Mouse (Mus musculus) ovary, postnatal 10 days (tissue): ENCODE results near the gene Gpc3.
"Not testable (repeated sequence)": the region's sequence is repeated elsewhere in the genome, so short reads cannot be mapped to it uniquely, and the experiment has no call there.

Source experiments
- DNase-seq: peaks from one replicate; pipeline ENCODE4 v3.0.0; 2022; ENCODE audit warnings: low spot score

Gene Gpc3

DNA sequence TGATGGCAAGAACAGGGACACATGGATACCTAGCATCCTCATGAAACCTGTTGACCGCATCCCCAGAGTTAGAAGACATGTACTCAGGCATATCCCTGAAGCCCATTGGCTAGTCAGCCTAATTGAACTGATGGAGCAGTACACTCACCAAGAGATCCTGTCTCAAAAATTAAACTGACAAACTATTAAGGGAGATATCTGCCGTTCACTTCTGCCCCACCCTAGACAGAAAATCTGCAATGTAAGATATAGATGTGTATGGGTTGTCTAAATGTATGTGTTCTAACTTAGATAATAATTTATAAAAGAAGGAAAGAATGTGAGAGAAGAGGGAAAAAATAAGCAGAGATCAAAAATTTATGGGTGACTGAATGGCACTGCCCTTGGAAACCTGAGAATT is 212.6 kb downstream of the Gpc3 start:
- no peak for DNase-seq

DNA sequence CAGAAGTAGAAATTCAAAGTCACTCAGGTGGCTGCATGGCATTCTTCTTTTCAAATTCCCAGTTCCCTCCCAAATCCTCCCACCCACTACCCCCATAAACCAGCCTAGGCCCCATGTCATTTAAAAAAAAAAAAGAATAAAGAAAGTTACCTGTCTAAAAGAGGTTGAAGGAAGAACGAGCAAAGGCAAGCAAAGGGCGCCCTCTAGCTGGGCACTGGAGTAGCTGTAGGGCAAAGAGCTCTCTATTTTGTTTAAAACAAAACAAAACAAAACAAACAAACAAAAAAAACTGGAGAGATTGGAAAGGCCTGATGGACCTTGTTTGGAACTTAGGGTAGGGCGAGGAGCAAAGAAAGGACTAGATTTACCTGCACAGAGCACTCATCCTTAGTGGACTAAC is 238.6 kb downstream of the Gpc3 start:
- DNase-seq, result no peak

DNA sequence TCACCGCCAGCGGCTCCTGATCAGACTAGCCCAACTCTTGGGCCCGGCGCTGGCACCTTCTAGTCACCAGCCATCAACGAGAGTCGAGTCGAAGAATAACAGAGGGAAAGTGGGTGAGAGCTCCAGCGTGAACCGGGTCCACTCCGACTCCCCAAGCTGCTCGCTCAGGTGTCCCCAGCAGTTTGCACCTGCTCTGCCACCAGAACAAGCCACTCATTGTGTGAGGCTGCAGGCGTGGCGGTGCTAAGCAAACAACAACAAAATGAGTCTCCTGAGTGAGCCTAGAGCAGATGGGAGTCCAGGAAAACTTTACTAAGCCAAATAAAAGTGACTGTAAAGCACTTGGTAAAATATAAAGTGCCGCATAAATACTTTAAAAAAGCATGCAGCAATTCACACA is 239.5 kb downstream of the Gpc3 start:
- DNase-seq, result no peak

DNA sequence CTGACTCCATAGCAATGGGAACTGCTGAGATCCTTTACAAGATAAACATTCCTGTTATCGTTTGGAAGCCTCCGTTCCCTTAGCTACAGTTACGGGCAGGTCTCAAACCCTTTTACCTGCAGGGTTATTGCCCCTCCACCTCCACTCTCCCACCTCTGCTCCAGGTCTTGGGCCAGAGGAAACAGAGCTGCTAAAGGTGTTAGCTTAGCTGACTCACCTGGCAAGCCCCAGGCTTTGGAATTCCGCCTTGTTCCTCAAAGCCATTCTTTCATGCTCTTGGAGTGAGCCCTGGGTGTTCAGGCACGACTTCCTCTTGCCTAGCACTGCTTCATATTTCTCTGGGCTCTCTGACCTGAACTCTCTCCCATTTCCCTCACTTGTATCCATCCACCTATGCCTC is 241.3 kb downstream of the Gpc3 start:
- DNase-seq, result no peak

DNA sequence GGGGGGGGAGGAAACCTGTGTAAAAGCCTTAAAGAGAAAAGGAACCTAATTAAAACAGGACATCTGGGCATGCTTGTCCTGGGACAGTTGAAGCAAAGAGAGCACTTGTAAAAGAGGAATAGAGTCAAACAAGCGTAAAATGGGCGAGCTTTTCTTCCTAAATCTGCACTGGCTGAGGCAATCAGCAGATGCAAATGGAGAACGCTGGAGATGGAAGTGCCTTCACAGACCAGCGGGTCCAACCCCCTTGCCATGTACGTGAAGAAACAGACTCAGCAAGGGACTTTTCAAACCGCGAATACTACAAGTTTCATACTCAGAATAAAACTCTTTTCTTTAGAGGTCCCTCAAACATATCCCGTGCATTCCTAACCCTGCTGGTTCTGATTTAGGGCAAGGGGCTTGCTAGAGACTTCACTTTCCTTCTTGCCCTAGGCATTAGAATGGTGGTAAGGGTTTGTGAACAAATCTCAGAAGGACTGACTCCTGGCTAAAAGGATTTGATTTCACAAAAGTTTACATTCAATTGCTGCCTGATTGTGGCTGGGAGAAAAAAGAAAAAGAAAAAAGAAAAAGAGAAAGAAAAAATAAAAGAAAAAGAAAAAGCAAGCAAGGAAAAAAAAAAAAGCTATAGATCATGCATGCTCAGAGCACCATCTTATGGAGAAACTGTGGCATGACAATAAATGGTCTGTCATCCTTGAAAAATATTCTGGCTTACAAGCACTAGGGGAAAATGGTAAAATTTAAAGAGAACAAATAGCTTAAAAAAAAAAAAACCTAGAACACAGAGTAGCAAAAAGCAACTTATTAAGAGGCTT is 243.6 kb downstream of the Gpc3 start:
- no peak for DNase-seq

DNA sequence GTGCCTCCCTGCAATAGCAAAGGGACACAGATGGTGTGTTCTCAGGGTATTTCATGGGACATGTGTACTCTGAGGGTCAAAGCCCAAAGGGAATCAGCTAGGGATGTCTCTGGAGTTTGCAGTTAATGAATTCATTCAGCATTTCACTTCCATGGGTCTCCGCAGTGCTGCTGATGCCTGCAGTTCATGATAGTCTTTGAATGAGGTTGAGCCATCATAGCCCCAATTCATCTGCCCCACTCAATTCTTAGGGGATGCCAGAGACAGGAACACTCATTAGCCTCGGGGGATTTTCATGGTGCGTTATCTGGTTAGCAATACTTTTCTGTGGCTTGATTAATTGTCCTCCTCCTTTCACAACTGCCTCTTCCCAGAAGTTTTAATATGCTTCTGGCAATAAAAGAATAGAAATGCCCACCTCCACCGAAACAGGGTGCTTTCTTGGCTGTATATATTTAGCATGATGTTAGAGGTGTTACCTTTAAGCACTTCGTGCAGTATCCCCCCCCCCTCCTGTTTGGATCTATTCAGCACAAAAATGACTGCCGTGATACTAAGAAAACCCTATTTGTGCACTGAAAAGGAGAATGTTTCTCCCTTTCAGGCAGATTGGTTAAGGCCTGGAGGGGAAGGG is 244.3 kb downstream of the Gpc3 start:
- DNase-seq, result no peak

DNA sequence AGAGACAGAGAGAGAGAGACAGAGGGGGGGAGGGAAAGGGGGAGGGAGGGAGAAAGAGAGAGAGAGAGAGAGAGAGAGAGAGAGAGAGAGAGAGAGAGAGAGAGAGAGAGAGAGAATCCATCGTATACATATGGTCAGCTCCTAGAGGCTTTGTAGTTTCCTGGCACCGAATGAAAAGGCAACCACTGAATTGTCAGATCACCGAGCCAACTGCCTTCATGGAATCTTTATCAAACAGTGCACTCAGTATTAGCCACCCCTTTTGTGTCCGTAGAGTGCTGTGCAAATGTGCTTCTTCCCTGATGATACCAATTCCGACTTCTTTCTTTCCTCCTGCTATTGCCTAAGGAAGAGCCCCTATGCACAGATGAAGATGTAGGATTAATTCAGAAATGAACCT is 246.9 kb downstream of the Gpc3 start:
- no peak for DNase-seq

DNA sequence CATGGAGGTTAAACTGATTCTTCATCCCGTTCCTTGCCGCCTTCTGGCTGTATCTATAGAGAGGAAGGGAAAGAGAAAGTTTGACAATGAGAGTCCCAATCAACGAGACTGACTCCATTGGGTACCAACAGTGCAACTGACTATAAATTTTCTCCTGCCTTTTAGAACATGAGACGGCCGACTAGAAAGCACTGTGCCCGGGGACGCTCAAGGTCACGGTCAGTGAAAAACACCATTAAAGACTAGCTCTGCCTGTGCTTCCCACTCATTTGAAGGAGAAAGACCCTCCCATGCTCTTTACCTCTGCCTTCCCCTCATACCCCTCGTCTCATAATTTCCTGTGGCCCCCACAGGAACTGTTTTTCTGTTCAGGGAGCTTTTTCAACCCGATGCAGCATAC is 248.0 kb downstream of the Gpc3 start:
- no peak for DNase-seq

DNA sequence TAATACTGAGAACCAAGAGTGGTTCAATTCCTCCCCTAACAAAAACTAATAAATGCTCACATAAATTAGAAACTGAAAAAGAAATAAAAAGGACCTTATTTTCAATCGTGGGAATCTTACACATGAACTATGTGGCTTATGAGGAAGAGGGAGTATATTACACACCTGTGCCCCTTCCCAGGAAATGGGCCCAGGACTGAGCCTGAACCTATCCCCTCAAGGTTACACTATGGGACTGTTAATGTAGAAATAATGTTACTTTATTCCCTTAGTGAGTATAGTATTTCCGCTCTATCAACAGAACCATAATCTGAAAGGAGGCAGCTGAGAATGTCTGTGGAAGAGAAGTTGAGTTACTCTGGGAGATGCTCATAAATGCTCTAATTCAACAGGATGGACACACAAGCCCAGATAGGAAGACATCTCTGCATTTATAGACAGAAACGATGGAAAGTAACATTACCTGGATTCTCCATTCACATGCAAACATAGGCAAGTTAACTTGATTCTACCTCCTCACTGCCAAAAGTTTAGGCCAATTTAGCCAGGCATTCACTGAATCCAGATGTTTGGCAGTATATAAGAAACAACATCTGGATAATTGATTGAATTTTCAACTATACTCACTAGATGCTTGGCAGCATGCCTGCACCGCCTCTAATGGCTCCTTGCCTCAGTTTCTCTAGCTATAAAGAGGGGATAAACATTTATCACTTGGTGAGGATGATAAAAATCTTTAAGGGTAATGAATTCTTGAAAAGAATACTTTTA is 251.3 kb downstream of the Gpc3 start:
- no peak for DNase-seq

DNA sequence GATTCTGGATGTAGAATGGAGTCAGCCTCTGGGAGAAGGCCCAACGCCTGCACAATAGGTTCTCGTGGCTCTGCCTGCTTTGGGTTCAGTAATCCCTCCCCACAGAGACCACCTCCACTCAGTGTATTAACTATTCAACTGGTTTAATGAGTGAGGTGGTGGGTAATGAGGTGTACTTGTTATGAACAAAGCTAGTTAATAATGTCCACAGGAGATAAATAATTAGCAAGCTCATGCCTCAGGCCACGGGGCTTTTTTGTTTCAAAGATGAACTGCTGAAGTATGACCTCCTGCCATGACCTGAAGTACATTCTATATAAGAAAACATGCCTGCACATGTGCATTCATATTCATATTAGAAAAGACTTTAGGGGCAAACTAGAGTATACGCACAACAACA is 260.8 kb downstream of the Gpc3 start:
- no peak for DNase-seq

DNA sequence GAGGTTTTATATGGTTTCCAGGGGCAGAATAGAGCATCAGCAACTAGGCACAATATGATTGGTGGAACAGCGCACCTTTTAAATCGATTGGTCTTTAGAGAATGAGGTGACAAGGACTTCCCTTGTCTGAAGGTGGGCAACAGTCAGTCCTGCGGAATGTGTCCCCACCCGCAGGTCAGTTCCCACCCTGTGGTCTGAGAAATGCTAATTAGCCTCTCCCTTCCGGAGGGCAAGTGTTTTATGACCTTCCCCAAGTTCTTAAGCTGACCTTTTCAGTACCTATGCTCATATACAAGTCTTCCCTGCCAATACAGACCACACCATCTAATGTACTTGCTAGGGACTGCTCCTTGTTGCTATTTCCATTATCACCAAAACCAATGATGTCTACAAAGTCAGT is 263.1 kb downstream of the Gpc3 start:
- DNase-seq, result not testable (repeated sequence)

DNA sequence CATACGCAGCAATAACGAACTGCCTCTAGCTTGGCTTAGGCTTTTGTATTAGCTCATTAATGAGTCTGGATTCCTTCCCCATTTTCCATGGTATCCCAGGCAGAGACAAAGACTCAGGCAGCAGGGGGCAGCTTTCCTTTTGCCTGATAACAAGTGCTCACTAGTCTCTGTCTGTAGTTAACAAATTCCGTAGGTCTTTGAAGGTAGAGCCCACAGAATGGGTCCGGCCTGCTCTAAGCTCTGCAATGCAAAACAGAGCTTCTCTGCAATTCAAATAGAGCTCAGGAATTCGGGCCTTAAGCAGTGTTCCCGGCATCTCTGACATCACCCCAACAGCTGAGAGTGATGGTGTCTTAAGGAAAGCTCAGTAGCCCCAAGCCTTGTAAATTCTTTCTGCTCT is 265.0 kb downstream of the Gpc3 start:
- DNase-seq, result no peak

DNA sequence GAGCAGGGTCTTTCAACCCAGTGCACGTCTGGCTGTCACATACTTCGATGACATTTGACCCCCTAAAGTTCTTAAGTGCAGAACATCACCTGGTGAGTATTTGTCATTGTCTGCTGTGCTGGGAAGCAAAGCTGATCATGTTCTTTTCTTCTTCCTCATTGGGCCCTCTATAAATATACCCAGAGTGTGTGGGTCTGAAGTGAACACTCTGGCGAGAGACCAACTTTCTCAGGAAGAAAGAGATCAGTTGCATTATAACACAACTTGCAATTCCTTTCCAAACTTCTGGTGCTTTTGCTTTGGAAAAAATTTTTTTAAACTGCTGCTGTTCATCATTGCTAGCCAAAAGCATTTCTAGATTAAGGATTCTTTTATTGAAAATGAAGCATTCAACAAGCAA is 269.7 kb downstream of the Gpc3 start:
- no peak for DNase-seq

DNA sequence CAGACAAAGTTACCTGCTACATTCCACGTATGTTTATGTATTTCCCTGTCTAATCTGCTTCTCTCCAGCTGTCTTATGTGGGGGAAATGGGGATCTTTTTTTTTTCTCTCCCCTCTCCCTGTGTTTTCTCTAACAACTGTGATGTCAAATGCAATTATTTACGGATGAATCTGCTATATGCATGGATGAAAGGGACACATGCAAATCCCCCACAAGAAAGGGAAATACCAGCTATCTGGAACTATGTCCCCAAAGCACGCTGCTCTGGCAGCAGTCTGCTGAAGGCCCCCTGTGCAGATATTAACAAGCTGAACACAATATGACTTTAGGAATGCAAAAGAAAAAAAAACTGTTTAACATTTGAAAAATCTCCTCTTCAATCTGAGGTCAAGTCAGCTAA is 273.5 kb downstream of the Gpc3 start:
- DNase-seq, result no peak

DNA sequence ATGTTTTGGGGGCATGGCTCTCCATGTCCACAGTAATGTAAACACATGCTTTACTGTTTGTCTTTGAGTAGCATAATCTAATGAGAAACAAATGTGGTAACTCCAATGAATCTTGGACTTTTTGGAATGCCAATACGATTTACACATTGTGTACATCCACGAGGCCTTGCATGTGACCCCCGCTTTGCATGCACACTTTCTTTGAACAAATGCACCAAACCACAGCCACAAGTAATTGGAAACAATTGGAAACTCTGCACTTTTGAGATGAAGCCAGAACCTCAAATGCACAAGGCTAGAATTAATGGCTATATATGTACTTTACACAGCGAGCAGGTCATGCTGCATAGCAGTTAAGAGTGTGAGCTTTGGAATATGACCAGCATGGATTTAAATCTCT is 292.0 kb downstream of the Gpc3 start:
- DNase-seq, result no peak

DNA sequence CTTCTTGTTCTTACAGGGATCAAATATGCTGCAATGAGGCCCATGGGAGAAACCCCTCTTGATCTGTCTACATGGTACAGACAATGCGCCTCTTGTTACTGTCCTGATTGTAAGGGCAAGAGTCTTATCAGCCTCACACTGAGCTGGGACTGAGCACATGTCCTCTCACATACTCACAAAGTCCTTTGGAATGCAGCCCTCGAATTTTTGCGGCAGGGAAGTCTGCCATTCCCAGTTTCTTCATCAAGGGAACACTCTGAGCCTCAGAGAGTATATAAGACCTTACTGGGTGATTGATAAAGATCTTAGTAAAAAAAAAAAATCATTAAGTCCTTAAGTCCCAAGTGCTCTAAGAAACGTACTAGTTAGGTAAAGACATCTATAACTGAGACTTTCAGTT is 293.1 kb downstream of the Gpc3 start:
- DNase-seq, result no peak

DNA sequence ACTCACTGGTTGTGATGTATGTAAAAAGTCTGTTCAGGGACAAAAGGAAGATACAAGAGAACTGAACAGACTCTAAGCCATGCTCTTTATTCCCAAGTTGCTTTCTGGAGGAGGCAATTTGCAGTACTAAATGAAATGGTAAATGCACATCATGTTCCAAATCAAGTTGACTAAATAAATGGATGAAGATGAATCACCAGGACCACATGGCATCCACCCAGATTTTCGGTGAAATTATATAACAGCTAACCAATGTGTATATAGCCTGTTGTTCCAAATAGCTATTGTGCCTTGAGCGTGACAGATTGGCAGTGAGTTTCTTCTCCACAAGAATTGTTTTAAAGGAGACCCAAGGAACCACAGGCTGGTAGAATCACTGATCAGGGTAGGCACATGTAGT is 302.8 kb downstream of the Gpc3 start:
- no peak for DNase-seq

DNA sequence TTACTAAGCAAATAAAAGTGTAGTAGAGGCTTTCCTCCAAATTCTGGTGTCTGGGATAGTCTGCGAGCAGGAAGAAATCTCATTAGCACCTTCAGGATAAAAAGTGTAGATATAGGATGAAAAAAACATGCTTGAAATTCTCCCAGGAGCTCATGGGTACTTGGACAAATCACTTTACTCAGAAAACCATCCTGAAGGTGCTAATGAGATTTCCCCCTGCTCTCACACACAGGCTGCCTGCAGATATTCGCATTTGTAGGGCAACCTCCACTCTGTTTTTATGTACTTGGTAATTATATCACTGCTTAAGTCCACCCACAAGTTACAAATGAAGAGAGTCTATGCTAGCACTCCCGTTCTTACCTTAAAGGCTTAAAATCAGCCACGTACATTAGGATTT is 308.5 kb downstream of the Gpc3 start:
- no peak for DNase-seq

DNA sequence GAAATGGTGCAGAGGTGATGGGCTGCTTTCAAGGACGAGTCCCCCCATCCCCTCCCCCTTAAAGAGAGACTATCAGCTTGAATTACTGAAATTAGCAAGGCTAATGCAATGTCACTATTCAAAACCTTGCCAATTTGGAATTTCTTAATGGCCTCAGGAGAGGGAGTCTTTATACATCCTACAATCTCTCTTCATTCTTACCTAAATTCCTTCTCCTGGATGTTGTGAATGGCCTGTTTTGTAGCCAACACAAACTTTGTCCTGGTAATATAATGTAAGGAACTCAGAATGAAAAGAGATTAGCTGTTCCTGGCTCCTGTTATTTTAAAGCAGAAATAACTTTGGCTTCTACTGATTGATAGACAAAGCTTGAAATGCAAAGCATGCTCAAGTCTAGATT is 325.0 kb downstream of the Gpc3 start:
- no peak for DNase-seq

DNA sequence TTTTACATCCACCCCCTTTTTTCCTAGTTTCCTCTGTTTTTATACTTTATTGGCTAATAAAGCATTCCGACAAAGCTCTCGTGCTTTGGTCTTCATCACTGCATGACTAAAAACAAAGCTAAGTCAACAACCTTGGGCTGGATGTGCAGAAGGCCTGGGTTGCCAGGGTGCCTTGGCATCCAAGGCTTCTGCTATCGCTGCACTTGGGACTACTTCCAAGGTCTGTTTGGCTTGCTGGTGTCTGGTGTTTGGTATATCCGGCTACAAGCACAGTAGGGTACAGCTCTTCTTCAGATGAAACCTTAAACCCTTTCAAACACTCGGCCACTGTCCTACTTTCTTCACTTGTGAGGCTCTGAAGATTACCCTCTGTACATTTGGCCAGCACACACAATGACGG is 325.8 kb downstream of the Gpc3 start:
- no peak for DNase-seq

DNA sequence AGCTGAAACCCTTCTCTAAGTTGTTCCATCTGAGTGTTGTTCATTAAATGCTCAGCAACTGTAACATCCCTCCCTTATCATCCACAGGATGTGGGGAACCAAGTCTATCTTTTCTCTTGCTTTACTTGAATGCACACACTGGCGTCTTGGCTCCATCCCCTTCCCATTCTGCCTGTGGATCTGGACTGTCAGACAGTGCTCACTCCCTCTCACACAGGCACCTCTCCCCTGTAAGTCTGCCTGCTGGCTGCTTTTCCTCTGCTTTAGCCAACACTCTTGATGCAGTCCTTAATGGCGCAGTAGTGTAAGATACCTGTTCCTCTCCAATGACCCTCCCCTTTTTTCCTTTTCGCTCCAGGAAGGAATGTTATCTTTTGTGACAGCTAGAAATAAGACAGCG is 331.7 kb downstream of the Gpc3 start:
- DNase-seq, result no peak

DNA sequence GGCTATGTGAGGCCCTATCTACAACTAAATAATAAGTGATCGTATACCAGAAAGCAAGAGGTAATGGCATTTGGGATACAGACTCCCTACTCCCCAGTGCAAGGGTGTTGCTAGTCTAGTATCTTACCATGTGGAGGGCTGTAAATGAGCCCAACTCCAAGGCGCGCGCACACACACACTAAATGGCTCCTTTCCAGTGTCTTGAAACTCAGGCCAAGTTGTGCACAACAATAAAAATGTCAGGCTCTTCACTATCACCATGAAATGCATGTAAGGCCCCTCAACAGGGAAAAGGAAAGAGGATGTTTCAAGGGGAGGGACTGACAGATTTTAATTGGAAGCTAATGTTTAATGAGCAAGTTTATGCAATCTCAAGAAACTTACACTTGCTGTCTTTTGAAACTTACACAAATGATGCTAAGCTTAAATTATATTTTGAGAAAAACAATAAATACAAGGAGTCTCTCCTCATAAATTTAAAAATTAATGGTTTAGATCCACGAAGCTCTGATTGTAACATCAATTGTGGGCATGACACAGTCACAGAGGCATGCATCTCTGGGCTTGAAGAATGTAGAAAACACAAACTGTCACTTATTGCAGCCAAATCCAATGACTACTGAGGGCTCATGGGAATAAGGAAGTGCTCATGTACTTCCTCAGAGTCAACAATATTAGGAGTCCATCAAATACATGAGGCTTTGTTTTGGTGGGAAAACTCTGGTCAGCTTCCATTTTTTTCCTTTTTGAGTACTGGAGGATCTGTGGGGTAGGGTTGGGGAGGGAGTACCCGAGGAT is 332.4 kb downstream of the Gpc3 start:
- no peak for DNase-seq
